Mouse (Mus musculus) liver, adult 2 months (tissue): Measurements from ENCODE around the gene Wdfy4. TPM values are rescaled to one million over a fixed set of nuclear protein-coding genes. Genes with fewer than 3 reads are reported as not detected.

Experiments used
- DNase-seq: peaks from one replicate; pipeline ENCODE4 v3.0.0-alpha.2; 2011; ENCODE audit warnings: low read depth, low spot score; ENCODE audit errors: extremely low read depth
- H3K27ac ChIP-seq: fragments of 200-500 bp; replicated peaks from 2 replicates; pipeline ENCODE4 v1.5.1; 2012; ENCODE audit warnings: low read depth, mild to moderate bottlenecking, control low read depth, inconsistent platforms, low read length; ENCODE audit not compliant: insufficient read depth
- H3K27me3 ChIP-seq: fragments of 200-500 bp; 2 replicates; pipeline ENCODE4 v1.6.1; 2012; ENCODE audit warnings: mild to moderate bottlenecking, moderate library complexity, low read length, inconsistent platforms; ENCODE audit not compliant: control insufficient read depth, insufficient read depth
- H3K36me3 ChIP-seq: fragments of 200-500 bp; 2 replicates; pipeline ENCODE4 v1.6.1; 2012; ENCODE audit warnings: low read length, inconsistent platforms; ENCODE audit not compliant: control insufficient read depth, insufficient read depth
- H3K4me1 ChIP-seq: fragments of 200-500 bp; 2 replicates; pipeline ENCODE4 v1.6.1; 2011; ENCODE audit warnings: low read length; ENCODE audit not compliant: control insufficient read depth, insufficient read depth
- H3K4me3 ChIP-seq: fragments of 200-500 bp; 2 replicates; pipeline ENCODE4 v1.5.1; 2011; ENCODE audit warnings: low read depth, mild to moderate bottlenecking, control low read depth, low read length, moderate library complexity; ENCODE audit not compliant: insufficient read depth
- H3K79me2 ChIP-seq: fragments of 200-500 bp; 2 replicates; pipeline ENCODE4 v1.6.1; 2012; ENCODE audit warnings: inconsistent platforms, mild to moderate bottlenecking, low read length, moderate library complexity; ENCODE audit not compliant: control insufficient read depth, insufficient read depth
- H3K9ac ChIP-seq: fragments of 200-500 bp; 2 replicates; pipeline ENCODE4 v1.6.1; 2012; ENCODE audit warnings: low read depth, mild to moderate bottlenecking, control low read depth, inconsistent platforms, low read length
- CTCF ChIP-seq: fragments of 200-500 bp; IDR thresholded peaks from 2 replicates; pipeline ENCODE4 v1.5.1; 2011; ENCODE audit warnings: low read depth, low read length, control low read depth
- POLR2A ChIP-seq: fragments of 200-500 bp; IDR thresholded peaks from 2 replicates; pipeline ENCODE4 v1.6.1; 2011; ENCODE audit warnings: low read length, control low read depth; ENCODE audit not compliant: insufficient read depth; ENCODE audit errors: extremely low read depth
- WGBS: fragments of 180-500 bp; shearing (Covaris S2); methylation state at CpG from one replicate; pipeline ENCODE4 v1.1.7; 2018; 5-methylcytosine and 5-hydroxymethylcytosine counted together
- polyA plus RNA-seq: library from polyadenylated mRNA; depleted of rRNA; stranded (reverse); fragments of >200 nt; gene quantifications from 2 replicates; pipeline ENCODE4 v1.2.3, GENCODE M21; 2012
- total RNA-seq: library from RNA; depleted of rRNA; stranded (reverse); fragments of >200 nt; gene quantifications from 2 replicates; pipeline ENCODE4 v1.2.3, GENCODE M21; 2014

The Wdfy4 gene
- total and polyA plus RNA-seq, 2 experiments: 2.1 to 3.0 TPM

DNA sequence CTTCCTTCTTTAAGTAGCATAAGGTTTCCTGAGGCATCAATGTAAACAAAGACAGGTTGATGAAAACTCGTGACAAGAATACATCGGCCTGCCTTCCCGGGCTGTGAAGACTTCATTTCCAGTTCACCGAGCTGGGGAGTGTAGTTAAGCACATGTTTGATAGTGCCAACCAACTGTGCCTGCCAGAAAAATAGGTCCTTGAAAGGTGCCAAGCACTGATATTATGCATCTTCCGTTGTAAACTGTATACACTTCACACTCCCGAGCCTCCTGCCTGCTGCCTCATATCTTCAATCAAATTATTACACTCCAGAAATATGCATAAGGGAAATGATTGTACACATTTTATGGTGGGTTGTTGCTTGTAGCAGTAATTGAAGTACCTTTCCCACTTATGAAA lies 251.2 kb downstream of the Wdfy4 start:
- Histone ChIP-seq H3K79me2 (no peaks in the 10 kb centered on the region), H3K36me3 (no peaks in the 10 kb centered on the region), H3K27ac (no peak overlapping the region), H3K4me3 (no peak overlapping the region), H3K27me3 (no peaks in the 10 kb centered on the region), H3K9ac (no peak overlapping the region), H3K4me1 (no peaks in the 10 kb centered on the region)
- 88% methylated on average over 6 of the region's 6 CpGs for WGBS
- TF ChIP-seq POLR2A: no peak
- no peak for TF ChIP-seq CTCF
- no peak for DNase-seq

GRCm38 (mm10) chr14:32932220-32932619 lies 253.1 kb downstream of the Wdfy4 start:
- no peak for DNase-seq
- no peak overlapping the region for H3K9ac ChIP-seq
- H3K4me1 ChIP-seq: no peaks in the 10 kb centered on the region
- no peaks in the 10 kb centered on the region for H3K79me2 ChIP-seq
- 86% methylated on average over 8 of the region's 8 CpGs for WGBS
- H3K36me3 ChIP-seq: no peaks in the 10 kb centered on the region
- TF ChIP-seq POLR2A (no peak), CTCF (no peak)
- H3K27me3 ChIP-seq: no peaks in the 10 kb centered on the region
- no peak overlapping the region for H3K4me3 ChIP-seq
- H3K27ac ChIP-seq: no peak overlapping the region

GRCm38 (mm10) chr14:32931709-32932108 lies 253.6 kb downstream of the Wdfy4 start:
- Histone ChIP-seq H3K27ac (no peak overlapping the region), H3K9ac (no peak overlapping the region), H3K4me3 (no peak overlapping the region), H3K27me3 (no peaks in the 10 kb centered on the region), H3K36me3 (no peaks in the 10 kb centered on the region), H3K4me1 (no peaks in the 10 kb centered on the region), H3K79me2 (no peaks in the 10 kb centered on the region)
- 88% methylated on average over 10 of the region's 10 CpGs for WGBS
- peak; percentile 28 for DNase-seq
- no peak for TF ChIP-seq CTCF
- TF ChIP-seq POLR2A: no peak

- Histone ChIP-seq H3K9ac (no peak overlapping the region), H3K79me2 (no peaks in the 10 kb centered on the region), H3K4me3 (no peak overlapping the region), H3K27ac (no peak overlapping the region), H3K36me3 (no peaks in the 10 kb centered on the region), H3K27me3 (no peaks in the 10 kb centered on the region), H3K4me1 (no peaks in the 10 kb centered on the region)
- 70% methylated on average over 9 of the region's 9 CpGs for WGBS
- TF ChIP-seq POLR2A (no peak), CTCF (no peak)
- no peak for DNase-seq
These were observed 261.4 kb downstream of the Wdfy4 start for GRCm38 (mm10) chr14:32923871-32924270.

- no peaks in the 10 kb centered on the region for H3K79me2 ChIP-seq
- H3K27me3 ChIP-seq: no peaks in the 10 kb centered on the region
- DNase-seq: no peak
- no peak overlapping the region for H3K4me3 ChIP-seq
- TF ChIP-seq CTCF: no peak
- TF ChIP-seq POLR2A: no peak
- 85% methylated on average over 1 of the region's 1 CpGs for WGBS
- peaks cover 2% of the 10 kb centered on the region; the same call in 1 of the 2 replicates for H3K4me1 ChIP-seq
- H3K27ac ChIP-seq: no peak overlapping the region
- H3K36me3 ChIP-seq: no peaks in the 10 kb centered on the region
- H3K9ac ChIP-seq: no peak overlapping the region
These were observed 267.4 kb downstream of the Wdfy4 start for GRCm38 (mm10) chr14:32917919-32918318.

DNA sequence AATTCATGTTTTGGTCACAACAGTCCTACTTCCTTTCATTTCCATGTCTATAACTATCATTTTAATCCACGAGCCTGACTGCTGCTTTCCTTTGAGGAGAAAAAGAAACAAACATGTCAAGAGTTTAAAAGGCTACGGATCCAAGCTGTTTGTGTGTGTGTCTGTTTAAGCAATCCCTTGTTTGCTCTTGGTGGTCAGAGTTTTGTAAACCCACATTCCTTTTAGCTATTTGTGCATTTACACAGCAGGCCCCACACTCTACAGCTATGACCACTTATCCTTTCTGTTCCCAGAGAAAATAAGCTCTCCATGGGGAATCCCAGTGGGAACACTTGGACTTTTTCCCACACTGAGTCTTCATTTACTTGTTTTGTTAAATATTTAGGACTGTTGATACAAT lies 269.9 kb downstream of the Wdfy4 start:
- TF ChIP-seq POLR2A (no peak), CTCF (no peak)
- peak; percentile 40 for DNase-seq
- H3K79me2 ChIP-seq: no peaks in the 10 kb centered on the region
- peaks cover 2% of the 10 kb centered on the region; the same call in 1 of the 2 replicates for H3K4me1 ChIP-seq
- 12% methylated on average over 2 of the region's 2 CpGs for WGBS
- H3K4me3 ChIP-seq: no peak overlapping the region
- no peak overlapping the region for H3K9ac ChIP-seq
- no peak overlapping the region for H3K27ac ChIP-seq
- no peaks in the 10 kb centered on the region for H3K36me3 ChIP-seq
- H3K27me3 ChIP-seq: no peaks in the 10 kb centered on the region
